Mouse (Mus musculus): ENCODE measurements around the gene Ptprq. TPM values are rescaled to one million over a fixed set of nuclear protein-coding genes. Genes with fewer than 3 reads are reported as not detected.

Ptprq gene
- polyA plus RNA-seq, 1 experiment from 2014 or later, result 0.17 TPM

DNA sequence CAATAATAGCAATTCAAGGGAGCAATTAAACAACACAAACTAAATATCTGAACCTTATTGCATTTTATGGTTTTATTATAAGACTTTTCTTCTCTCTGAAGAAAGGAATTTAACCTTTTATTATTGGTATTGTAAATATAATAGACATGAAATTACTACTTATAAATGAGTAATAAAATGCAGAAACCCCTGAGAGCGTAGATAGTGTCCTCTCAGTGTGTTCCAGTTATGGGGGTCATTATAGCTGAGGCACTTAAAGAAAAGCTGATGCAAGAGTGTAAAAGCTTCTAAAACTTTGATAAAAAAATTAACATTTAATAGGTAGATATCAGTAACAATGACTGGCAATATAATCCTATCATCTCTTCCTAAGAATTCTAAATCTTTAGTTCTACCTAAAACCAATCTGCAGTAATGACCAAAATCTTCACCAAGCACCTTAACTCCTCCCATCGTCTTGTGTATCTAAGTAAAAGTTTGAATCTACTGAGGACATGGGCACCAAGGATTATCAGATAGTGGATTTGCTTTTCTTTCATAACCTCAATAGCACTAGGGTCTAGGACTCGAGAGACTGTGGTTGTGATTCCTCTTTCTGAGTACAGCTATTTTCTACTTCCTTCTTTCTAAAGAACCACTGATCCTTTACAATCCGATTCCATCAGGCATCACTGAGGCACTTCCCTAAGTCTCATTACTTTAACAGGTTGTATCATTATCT, 51.3 kb downstream of the Ptprq start:
- ATAC-seq (replicated peaks; ENCODE audit: extremely low read depth, insufficient read depth, low FRiP score), result no peak
- Histone ChIP-seq H3K4me1 (ENCODE audit: control insufficient read depth, insufficient read depth, low read length) (no peaks in the 10 kb centered on the region), H3K4me2 (ENCODE audit: low read depth, low read length) (no peak overlapping the region), H3K4me3 (ENCODE audit: low read length) (no peak overlapping the region), H3K27ac (ENCODE audit: low read length) (no peak overlapping the region), H3K27me3 (ENCODE audit: control insufficient read depth, insufficient read depth, low read length) (no peaks in the 10 kb centered on the region), H3K36me3 (ENCODE audit: control insufficient read depth, insufficient read depth) (no peaks in the 10 kb centered on the region), H3K9me3 (replicated peaks; ENCODE audit: control insufficient read depth, low read length) (no peaks in the 10 kb centered on the region), H3K9ac (ENCODE audit: low read length) (no peak overlapping the region)
- 78% methylated on average over 4 of the region's 4 CpGs for WGBS

DNA sequence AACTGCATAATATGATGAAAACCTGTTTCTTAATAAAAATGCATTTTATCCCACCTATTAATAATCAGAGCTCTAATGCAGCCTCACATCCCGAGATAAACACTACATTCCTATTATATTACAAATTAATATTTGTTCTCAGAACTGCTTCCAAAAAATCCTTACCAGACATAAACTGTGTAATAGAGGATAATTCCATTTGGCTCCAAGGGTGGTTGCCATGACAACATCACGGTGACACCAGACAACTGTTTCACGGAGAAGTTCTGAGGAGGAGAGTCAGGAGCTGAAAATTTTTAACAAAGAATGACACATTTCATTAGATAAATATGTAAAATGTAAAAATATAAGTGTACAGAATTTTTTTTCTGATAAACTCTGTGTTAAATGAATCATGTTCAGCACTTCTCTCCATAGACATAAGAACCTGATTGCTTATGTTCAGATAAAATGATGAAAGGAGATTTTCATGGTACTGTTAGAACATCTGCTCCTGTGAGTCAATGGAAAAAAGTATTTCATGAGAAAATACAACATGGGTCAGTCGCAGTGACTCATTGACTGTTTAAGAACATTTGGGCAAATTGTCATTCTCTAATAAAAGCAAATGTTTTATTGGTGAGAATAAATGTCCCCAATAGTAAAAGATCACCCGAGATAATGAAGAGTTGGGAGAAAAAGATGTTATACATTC, 57.3 kb downstream of the Ptprq start:
- no peak overlapping the region for H3K27ac ChIP-seq (ENCODE audit: low read length)
- whole genome bisulfite sequencing, result 61% methylated on average over 5 of the region's 5 CpGs
- H3K4me3 ChIP-seq (ENCODE audit: low read length), result no peak overlapping the region
- H3K9me3 ChIP-seq (replicated peaks; ENCODE audit: control insufficient read depth, low read length), result no peaks in the 10 kb centered on the region
- H3K36me3 ChIP-seq (ENCODE audit: control insufficient read depth, insufficient read depth), result no peaks in the 10 kb centered on the region
- no peak overlapping the region for H3K4me2 ChIP-seq (ENCODE audit: low read depth, low read length)
- H3K27me3 ChIP-seq (ENCODE audit: control insufficient read depth, insufficient read depth, low read length), result no peaks in the 10 kb centered on the region
- no peaks in the 10 kb centered on the region for H3K4me1 ChIP-seq (ENCODE audit: control insufficient read depth, insufficient read depth, low read length)
- H3K9ac ChIP-seq (ENCODE audit: low read length), result no peak overlapping the region
- no peak for ATAC-seq (replicated peaks; ENCODE audit: extremely low read depth, insufficient read depth, low FRiP score)

DNA sequence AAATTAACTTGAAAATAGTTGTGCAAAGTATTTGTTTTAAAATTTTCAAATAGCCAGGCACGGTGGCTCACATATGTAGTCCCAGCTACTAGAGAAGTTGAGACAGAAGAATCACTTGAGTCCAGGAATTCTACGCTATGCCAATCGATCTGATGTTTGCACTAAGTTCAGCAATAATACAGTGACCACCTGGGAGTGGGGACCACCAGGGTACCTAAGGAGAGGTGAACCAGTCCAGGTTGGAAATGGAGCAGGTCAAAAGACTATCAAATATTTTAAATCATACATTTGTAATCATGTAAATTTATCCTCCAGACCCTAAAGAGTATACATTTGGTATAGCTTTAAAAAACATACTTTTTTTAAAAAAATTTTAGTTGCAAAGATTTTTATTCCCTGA, 57.9 kb downstream of the Ptprq start:
- 79% methylated on average over 3 of the region's 3 CpGs for WGBS
- no peaks in the 10 kb centered on the region for H3K36me3 ChIP-seq (ENCODE audit: control insufficient read depth, insufficient read depth)
- H3K4me1 ChIP-seq (ENCODE audit: control insufficient read depth, insufficient read depth, low read length), result no peaks in the 10 kb centered on the region
- no peaks in the 10 kb centered on the region for H3K9me3 ChIP-seq (replicated peaks; ENCODE audit: control insufficient read depth, low read length)
- H3K27me3 ChIP-seq (ENCODE audit: control insufficient read depth, insufficient read depth, low read length), result no peaks in the 10 kb centered on the region
- no peak for ATAC-seq (replicated peaks; ENCODE audit: extremely low read depth, insufficient read depth, low FRiP score)
- no peak overlapping the region for H3K4me3 ChIP-seq (ENCODE audit: low read length)
- no peak overlapping the region for H3K4me2 ChIP-seq (ENCODE audit: low read depth, low read length)
- H3K9ac ChIP-seq (ENCODE audit: low read length), result no peak overlapping the region
- no peak overlapping the region for H3K27ac ChIP-seq (ENCODE audit: low read length)

DNA sequence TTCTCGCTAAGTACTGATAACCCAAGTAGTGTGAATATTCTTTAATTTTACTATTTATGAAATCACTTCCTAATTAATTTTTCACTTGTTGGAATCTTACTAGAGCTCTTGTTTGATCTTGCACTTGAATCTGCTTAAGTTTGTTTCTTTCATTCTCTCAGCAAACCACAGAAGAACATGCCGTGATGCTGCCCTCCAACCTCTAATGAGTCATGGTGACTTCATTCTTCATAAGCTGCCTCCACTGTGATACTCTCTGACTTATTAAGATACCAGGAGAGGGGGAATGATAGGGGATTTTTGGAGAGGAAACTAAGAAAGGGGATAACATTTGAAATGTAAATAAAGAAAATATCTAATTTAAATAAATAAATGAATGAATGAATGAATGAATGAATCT, 60.7 kb downstream of the Ptprq start:
- Histone ChIP-seq H3K4me1 (ENCODE audit: control insufficient read depth, insufficient read depth, low read length) (no peaks in the 10 kb centered on the region), H3K36me3 (ENCODE audit: control insufficient read depth, insufficient read depth) (no peaks in the 10 kb centered on the region), H3K27me3 (ENCODE audit: control insufficient read depth, insufficient read depth, low read length) (no peaks in the 10 kb centered on the region), H3K27ac (ENCODE audit: low read length) (no peak overlapping the region), H3K4me2 (ENCODE audit: low read depth, low read length) (no peak overlapping the region), H3K9ac (ENCODE audit: low read length) (no peak overlapping the region), H3K4me3 (ENCODE audit: low read length) (no peak overlapping the region), H3K9me3 (replicated peaks; ENCODE audit: control insufficient read depth, low read length) (no peaks in the 10 kb centered on the region)
- 78% methylated on average over 2 of the region's 2 CpGs for WGBS
- no peak for ATAC-seq (replicated peaks; ENCODE audit: extremely low read depth, insufficient read depth, low FRiP score)

DNA sequence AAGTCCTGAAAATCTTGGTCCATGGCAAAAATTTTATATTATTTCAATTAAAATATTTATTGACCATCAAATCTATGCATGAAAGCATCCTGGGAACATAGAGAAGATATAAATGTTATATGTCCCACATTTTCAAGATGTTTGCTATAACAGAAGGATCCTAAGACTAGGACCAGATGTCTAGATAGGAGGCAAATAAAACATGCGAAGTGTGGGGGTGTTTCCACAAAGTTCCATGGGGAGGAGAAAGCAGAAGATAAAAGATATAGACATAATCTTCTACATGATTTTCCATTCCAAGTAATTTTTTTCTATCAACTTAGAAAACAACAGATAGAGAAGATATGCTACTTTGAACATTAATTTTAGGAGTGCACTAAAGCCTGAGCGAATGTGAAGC, 70.2 kb downstream of the Ptprq start:
- WGBS, result 85% methylated on average over 2 of the region's 2 CpGs
- ATAC-seq (replicated peaks; ENCODE audit: extremely low read depth, insufficient read depth, low FRiP score), result no peak

DNA sequence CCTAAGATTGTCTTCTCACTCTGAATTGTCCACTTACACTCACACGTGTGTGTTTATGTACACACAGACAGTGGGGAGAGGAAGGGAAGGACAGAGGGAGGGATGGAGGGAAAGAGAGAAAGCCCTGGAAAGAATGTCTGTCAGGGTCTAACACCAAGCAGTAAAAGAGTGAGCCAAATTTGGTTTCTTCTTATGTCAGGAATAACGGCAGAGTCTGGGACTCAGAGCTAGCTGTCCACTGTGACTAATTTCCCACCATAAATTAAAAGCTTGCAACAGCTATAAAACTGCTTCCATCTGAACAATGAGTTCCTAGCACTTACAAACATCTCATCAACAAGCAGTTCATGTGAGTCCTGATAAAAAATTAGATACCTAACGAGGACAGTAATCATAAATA, 91.7 kb downstream of the Ptprq start:
- H3K4me3 ChIP-seq (ENCODE audit: low read length), result no peak overlapping the region
- ATAC-seq (replicated peaks; ENCODE audit: extremely low read depth, insufficient read depth, low FRiP score), result no peak
- 63% methylated on average over 3 of the region's 3 CpGs for WGBS

More for the DNA sequence above, 70.2 kb downstream of the Ptprq start:
- Histone ChIP-seq H3K4me1 (ENCODE audit: control insufficient read depth, insufficient read depth, low read length) (no peaks in the 10 kb centered on the region), H3K27me3 (ENCODE audit: control insufficient read depth, insufficient read depth, low read length) (no peaks in the 10 kb centered on the region), H3K4me3 (ENCODE audit: low read length) (no peak overlapping the region), H3K27ac (ENCODE audit: low read length) (no peak overlapping the region), H3K36me3 (ENCODE audit: control insufficient read depth, insufficient read depth) (no peaks in the 10 kb centered on the region), H3K9me3 (replicated peaks; ENCODE audit: control insufficient read depth, low read length) (no peaks in the 10 kb centered on the region), H3K4me2 (ENCODE audit: low read depth, low read length) (no peak overlapping the region), H3K9ac (ENCODE audit: low read length) (no peak overlapping the region)

DNA sequence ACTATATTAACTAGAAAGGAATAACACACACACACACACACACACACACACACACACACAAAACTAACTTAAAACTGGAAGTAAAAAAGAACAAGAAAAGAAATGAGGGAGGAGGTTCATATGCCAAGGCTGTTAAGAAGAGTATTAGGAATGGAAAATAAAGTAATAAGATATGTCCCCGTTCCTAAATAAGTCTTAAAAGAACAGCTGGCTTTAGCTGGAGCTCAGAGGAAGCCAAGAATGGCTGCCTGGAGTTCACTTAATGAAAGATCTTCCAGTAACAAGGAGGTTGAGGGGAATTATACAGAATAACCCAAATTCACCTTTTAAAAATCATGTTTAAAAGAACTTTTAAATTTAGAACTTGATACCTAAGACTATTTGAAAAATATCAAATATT, 93.2 kb downstream of the Ptprq start:
- Histone ChIP-seq H3K27me3 (ENCODE audit: control insufficient read depth, insufficient read depth, low read length) (no peaks in the 10 kb centered on the region), H3K4me3 (ENCODE audit: low read length) (no peak overlapping the region), H3K27ac (ENCODE audit: low read length) (no peak overlapping the region), H3K9ac (ENCODE audit: low read length) (no peak overlapping the region), H3K9me3 (replicated peaks; ENCODE audit: control insufficient read depth, low read length) (no peaks in the 10 kb centered on the region), H3K4me2 (ENCODE audit: low read depth, low read length) (no peak overlapping the region), H3K4me1 (ENCODE audit: control insufficient read depth, insufficient read depth, low read length) (no peaks in the 10 kb centered on the region), H3K36me3 (ENCODE audit: control insufficient read depth, insufficient read depth) (no peaks in the 10 kb centered on the region)
- no peak for ATAC-seq (replicated peaks; ENCODE audit: extremely low read depth, insufficient read depth, low FRiP score)
- 61% methylated on average over 1 of the region's 1 CpGs for WGBS

More for the DNA sequence above, 91.7 kb downstream of the Ptprq start:
- H3K4me1 ChIP-seq (ENCODE audit: control insufficient read depth, insufficient read depth, low read length), result no peaks in the 10 kb centered on the region
- no peak overlapping the region for H3K4me2 ChIP-seq (ENCODE audit: low read depth, low read length)
- no peak overlapping the region for H3K27ac ChIP-seq (ENCODE audit: low read length)
- H3K9me3 ChIP-seq (replicated peaks; ENCODE audit: control insufficient read depth, low read length), result no peaks in the 10 kb centered on the region
- no peaks in the 10 kb centered on the region for H3K36me3 ChIP-seq (ENCODE audit: control insufficient read depth, insufficient read depth)
- H3K27me3 ChIP-seq (ENCODE audit: control insufficient read depth, insufficient read depth, low read length), result no peaks in the 10 kb centered on the region
- H3K9ac ChIP-seq (ENCODE audit: low read length), result no peak overlapping the region

DNA sequence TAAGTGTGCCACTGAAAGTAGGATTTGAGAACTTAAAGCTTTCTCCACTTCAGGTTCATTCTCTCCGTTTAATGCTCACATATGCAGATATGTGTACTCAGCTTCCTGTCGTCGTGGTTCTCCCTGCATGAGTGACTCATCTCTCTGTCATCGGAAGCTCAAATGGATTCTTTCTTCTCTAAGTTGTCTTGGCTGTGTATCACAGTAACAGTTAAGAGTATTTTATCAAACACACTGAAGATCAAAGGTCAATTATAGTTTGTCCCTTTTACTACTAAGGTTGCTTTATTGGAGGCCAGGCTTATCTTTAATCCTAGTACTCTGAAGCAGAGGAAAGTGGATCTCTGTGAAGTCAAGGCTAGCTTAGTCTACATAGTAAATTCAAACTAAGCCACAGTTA, 95.6 kb downstream of the Ptprq start:
- no peak for ATAC-seq (replicated peaks; ENCODE audit: extremely low read depth, insufficient read depth, low FRiP score)
- 67% methylated on average over 4 of the region's 4 CpGs for WGBS
- Histone ChIP-seq H3K4me2 (ENCODE audit: low read depth, low read length) (no peak overlapping the region), H3K9me3 (replicated peaks; ENCODE audit: control insufficient read depth, low read length) (no peaks in the 10 kb centered on the region), H3K4me3 (ENCODE audit: low read length) (no peak overlapping the region), H3K36me3 (ENCODE audit: control insufficient read depth, insufficient read depth) (no peaks in the 10 kb centered on the region), H3K27me3 (ENCODE audit: control insufficient read depth, insufficient read depth, low read length) (no peaks in the 10 kb centered on the region), H3K27ac (ENCODE audit: low read length) (no peak overlapping the region), H3K4me1 (ENCODE audit: control insufficient read depth, insufficient read depth, low read length) (no peaks in the 10 kb centered on the region), H3K9ac (ENCODE audit: low read length) (no peak overlapping the region)

DNA sequence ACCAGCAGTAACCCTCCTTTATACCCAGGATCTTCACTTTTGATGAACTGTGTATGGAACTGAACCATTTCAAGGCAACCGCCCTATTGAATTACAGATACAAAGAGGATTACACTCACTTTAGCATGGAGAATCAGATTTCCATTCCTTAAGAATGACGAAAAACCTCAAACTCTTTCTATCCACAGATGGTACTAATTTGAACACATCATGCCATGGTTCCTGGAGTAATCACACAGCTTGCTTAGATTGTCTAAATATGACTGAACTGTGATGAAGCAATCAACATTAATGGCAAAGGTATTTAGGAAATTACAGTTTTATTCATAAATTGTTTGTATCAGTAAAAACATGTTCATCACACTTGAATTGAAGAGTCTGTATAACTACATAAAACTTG, 104.4 kb downstream of the Ptprq start:
- WGBS, result 83% methylated on average over 2 of the region's 2 CpGs
- no peak for ATAC-seq (replicated peaks; ENCODE audit: extremely low read depth, insufficient read depth, low FRiP score)
- Histone ChIP-seq H3K9me3 (replicated peaks; ENCODE audit: control insufficient read depth, low read length) (no peaks in the 10 kb centered on the region), H3K36me3 (ENCODE audit: control insufficient read depth, insufficient read depth) (no peaks in the 10 kb centered on the region), H3K27me3 (ENCODE audit: control insufficient read depth, insufficient read depth, low read length) (no peaks in the 10 kb centered on the region), H3K4me1 (ENCODE audit: control insufficient read depth, insufficient read depth, low read length) (no peaks in the 10 kb centered on the region), H3K27ac (ENCODE audit: low read length) (no peak overlapping the region), H3K4me2 (ENCODE audit: low read depth, low read length) (no peak overlapping the region), H3K9ac (ENCODE audit: low read length) (no peak overlapping the region), H3K4me3 (ENCODE audit: low read length) (no peak overlapping the region)
